Mouse (Mus musculus) liver, postnatal 0 days (tissue): ENCODE data around the gene Arfip1. TPM values are rescaled to one million over a fixed set of nuclear protein-coding genes. Genes with fewer than 3 reads are reported as not detected.

Experiments
- ATAC-seq: fragments of 200-750 bp; cut with Nextera tagmentation; 2 replicates; pipeline ENCODE4 v1.8.0; 2017; ENCODE audit warnings: mild to moderate bottlenecking, moderate library complexity
- DNase-seq: peaks from one replicate; pipeline ENCODE4 v3.0.0-alpha.2; 2016
- H3K27ac ChIP-seq: fragments of 300-500 bp; sonication (generic); 2 replicates; pipeline ENCODE4 v1.5.1; 2014; ENCODE audit warnings: antibody characterized with exemption, moderate library complexity, mild to moderate bottlenecking, low read depth
- H3K27me3 ChIP-seq: fragments of 300-500 bp; sonication (generic); 2 replicates; pipeline ENCODE4 v1.6.1; 2014; ENCODE audit warnings: low read length, control low read depth, mixed read lengths; ENCODE audit not compliant: insufficient read depth
- H3K36me3 ChIP-seq: fragments of 300-500 bp; sonication (generic); replicated peaks from 2 replicates; pipeline ENCODE4 v1.6.1; 2014; ENCODE audit warnings: mild to moderate bottlenecking, control low read depth, low read length, moderate library complexity, mixed read lengths; ENCODE audit not compliant: insufficient read depth
- H3K4me1 ChIP-seq: fragments of 300-500 bp; sonication (generic); 2 replicates; pipeline ENCODE4 v1.6.1; 2014; ENCODE audit warnings: antibody characterized with exemption, mild to moderate bottlenecking, control low read depth; ENCODE audit not compliant: insufficient read depth
- H3K4me2 ChIP-seq: fragments of 300-500 bp; sonication (generic); 2 replicates; pipeline ENCODE4 v1.6.1; 2014; ENCODE audit warnings: low read depth, mild to moderate bottlenecking, low read length, moderate library complexity, mixed read lengths
- H3K4me3 ChIP-seq: fragments of 300-500 bp; sonication (generic); 2 replicates; pipeline ENCODE4 v1.5.1; 2014; ENCODE audit warnings: low read depth, low read length
- H3K9ac ChIP-seq: fragments of 300-500 bp; sonication (generic); replicated peaks from 2 replicates; pipeline ENCODE4 v1.6.1; 2014; ENCODE audit warnings: mild to moderate bottlenecking, moderate library complexity
- H3K9me3 ChIP-seq: fragments of 300-500 bp; sonication (generic); 2 replicates; pipeline ENCODE4 v1.6.1; 2016; ENCODE audit warnings: mild to moderate bottlenecking, control low read depth, low read length, mixed read lengths
- CTCF ChIP-seq: sonication (generic); IDR thresholded peaks from 2 replicates; pipeline ENCODE4 v1.5.1; 2016; ENCODE audit warnings: antibody characterized with exemption, low read depth
- EP300 ChIP-seq: IDR thresholded peaks from 2 replicates; pipeline ENCODE4 v1.6.1; 2016; ENCODE audit warnings: antibody characterized with exemption, low read depth, mild to moderate bottlenecking
- WGBS: fragments of 180-500 bp; shearing (Covaris S2); extraction: QIAGEN DNeasy Blood & Tissue Kit; methylation state at CpG from one replicate; pipeline ENCODE4 v1.1.7; 2014; ENCODE audit not compliant: insufficient replicate concordance; 5-methylcytosine and 5-hydroxymethylcytosine counted together
- polyA plus RNA-seq: library from polyadenylated mRNA; unstranded; fragments of >200 nt; fragmentation: Nextera tagmentation; extraction: Ambion mirVana; gene quantifications from 2 replicates; pipeline ENCODE4 v1.2.1, GENCODE M21; 2015

Gene Arfip1
- polyA plus RNA-seq, 1 experiment from 2014 or later: 15.1 TPM

DNA sequence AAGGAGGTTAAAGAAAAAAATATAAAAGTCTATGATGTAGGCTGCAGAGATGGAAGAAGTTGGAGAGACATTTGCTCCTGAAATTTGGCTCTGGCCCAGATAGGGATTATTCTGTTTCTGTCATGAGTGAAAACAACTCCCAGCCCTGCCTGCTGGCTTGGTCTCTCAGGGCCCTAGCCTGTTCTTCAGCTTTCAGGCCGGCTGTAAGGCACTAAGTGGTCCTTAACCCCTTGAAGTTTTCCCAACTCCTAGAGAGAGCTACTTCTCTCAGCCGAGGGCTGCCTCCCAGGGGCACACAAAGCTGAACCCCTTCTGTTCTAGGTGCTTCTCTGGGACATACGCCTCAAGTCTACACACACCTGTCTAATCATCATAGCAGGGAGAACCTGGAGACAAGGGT is 109.9 kb downstream of the Arfip1 start:
- H3K4me2 ChIP-seq: peak overlapping the region; percentile 83
- no peaks in the 10 kb centered on the region for H3K9me3 ChIP-seq
- TF ChIP-seq EP300 (no peak), CTCF (no peak)
- WGBS: 50% methylated on average over 3 of the region's 3 CpGs
- DNase-seq (no peak), ATAC-seq (no peak)
- H3K27me3 ChIP-seq: 0 out of 2 replicates have a peak, but pooled peaks cover 4% of the 10 kb centered on the region
- H3K9ac ChIP-seq: peak overlapping the region; percentile 57
- H3K4me3 ChIP-seq: peak overlapping the region; percentile 24
- peak overlapping the region; percentile 82 for H3K27ac ChIP-seq
- H3K36me3 ChIP-seq: peaks cover 17% of the 10 kb centered on the region; the same call in 1 of the 2 replicates
- peaks cover 26% of the 10 kb centered on the region for H3K4me1 ChIP-seq

DNA sequence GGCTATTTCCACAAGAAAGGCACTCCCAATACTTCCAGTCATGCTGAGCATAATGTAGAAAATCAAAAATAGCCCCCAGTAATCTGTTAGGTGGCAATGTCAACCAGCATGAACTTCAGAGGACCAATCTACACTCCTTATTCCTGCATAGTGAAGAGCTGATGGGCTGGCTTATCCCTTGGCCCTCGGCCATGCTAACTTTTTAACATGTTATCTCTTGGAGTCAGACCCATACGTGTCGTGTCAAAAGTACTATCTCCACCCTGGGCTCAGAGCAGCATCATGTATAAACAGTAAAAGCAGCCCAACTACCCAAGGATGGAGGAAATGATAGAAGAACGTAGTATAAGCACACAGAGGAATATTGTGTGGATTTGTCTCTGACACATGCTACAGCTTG is 111.3 kb downstream of the Arfip1 start:
- TF ChIP-seq EP300: peak; percentile 99
- no peak for TF ChIP-seq CTCF
- ATAC-seq (peak; percentile 94), DNase-seq (peak; percentile 72)
- WGBS: 55% methylated on average over 4 of the region's 4 CpGs
- Histone ChIP-seq H3K36me3 (peaks cover 17% of the 10 kb centered on the region; the same call in 1 of the 2 replicates), H3K27me3 (no peaks in the 10 kb centered on the region), H3K4me2 (peak overlapping the region; percentile 83), H3K4me3 (peak overlapping the region; percentile 24; the same call in 1 of the 2 replicates), H3K9ac (0 out of 2 replicates have a peak overlapping the region, but pooled peaks have one; percentile 13), H3K27ac (peak overlapping the region; percentile 82), H3K9me3 (no peaks in the 10 kb centered on the region), H3K4me1 (peaks cover 32% of the 10 kb centered on the region)

DNA sequence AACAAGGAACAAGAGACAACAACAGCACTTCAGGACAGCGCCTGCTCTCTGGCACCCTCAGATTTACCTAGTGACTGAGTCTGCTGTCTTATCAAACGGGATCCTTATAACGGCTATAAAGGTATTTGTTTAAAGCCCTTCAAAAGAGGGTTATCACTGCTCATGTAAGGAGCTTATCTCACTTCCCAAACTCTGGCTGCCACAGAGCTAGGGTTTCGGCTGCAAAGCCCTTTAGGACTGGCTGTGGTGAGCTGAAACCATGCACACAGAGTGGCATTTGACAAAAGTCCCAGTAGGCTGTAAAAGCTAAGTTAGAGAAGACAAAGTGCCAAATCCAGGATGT is 114.3 kb downstream of the Arfip1 start:
- peaks cover 24% of the 10 kb centered on the region for H3K4me1 ChIP-seq
- H3K27me3 ChIP-seq: no peaks in the 10 kb centered on the region
- no peak for TF ChIP-seq CTCF
- TF ChIP-seq EP300: peak; percentile 88
- peak overlapping the region; percentile 48 for H3K9ac ChIP-seq
- H3K9me3 ChIP-seq: no peaks in the 10 kb centered on the region
- H3K27ac ChIP-seq: peak overlapping the region; percentile 68; the same call in 1 of the 2 replicates
- H3K4me2 ChIP-seq: peak overlapping the region; percentile 60
- DNase-seq (no peak), ATAC-seq (no peak)
- H3K4me3 ChIP-seq: peak overlapping the region; percentile 21
- 35% methylated on average over 4 of the region's 4 CpGs for WGBS
- peaks cover 28% of the 10 kb centered on the region; the same call in 1 of the 2 replicates for H3K36me3 ChIP-seq

DNA sequence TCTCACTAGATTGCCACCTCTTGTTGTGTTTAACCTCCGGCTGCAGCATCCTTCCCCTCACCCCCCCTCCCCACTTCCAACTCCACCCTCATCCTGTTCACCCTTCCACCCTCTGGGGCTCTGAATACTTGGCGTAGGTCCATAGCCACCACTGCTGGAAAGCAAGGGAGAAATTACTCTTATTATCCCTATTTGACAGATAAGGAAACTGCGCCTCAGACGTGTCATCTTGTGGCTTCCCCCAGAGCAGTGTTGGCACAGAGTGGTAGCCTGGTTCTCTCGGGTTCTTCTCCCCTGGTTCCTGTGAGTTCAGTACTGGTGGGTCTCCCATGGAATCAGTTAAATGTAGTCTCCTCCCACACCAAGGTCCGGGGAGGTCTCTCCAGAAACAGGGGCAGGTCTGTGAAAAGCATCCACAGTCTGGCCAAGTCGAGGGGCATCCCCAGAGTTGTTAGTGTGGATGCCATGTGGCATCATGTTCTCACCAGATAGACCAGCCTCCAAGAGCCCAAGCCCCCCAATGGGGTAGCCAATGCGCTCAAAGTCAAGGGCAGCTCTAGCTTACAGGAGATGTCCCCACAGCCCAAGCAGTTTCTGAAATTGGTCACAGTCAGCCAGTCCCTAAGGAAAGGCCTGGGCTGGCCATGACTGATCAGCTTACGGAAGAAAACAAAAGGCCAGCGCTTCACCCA is 114.9 kb downstream of the Arfip1 start:
- WGBS: 42% methylated on average over 10 of the region's 10 CpGs
- Histone ChIP-seq H3K36me3 (peaks cover 28% of the 10 kb centered on the region; the same call in 1 of the 2 replicates), H3K4me2 (peak overlapping the region; percentile 60), H3K27me3 (no peaks in the 10 kb centered on the region), H3K4me3 (peak overlapping the region; percentile 21), H3K27ac (peak overlapping the region; percentile 68; the same call in 1 of the 2 replicates), H3K4me1 (peaks cover 20% of the 10 kb centered on the region), H3K9me3 (no peaks in the 10 kb centered on the region), H3K9ac (peak overlapping the region; percentile 48)
- no peak for DNase-seq
- TF ChIP-seq EP300 (no peak), CTCF (no peak)
- no peak for ATAC-seq

DNA sequence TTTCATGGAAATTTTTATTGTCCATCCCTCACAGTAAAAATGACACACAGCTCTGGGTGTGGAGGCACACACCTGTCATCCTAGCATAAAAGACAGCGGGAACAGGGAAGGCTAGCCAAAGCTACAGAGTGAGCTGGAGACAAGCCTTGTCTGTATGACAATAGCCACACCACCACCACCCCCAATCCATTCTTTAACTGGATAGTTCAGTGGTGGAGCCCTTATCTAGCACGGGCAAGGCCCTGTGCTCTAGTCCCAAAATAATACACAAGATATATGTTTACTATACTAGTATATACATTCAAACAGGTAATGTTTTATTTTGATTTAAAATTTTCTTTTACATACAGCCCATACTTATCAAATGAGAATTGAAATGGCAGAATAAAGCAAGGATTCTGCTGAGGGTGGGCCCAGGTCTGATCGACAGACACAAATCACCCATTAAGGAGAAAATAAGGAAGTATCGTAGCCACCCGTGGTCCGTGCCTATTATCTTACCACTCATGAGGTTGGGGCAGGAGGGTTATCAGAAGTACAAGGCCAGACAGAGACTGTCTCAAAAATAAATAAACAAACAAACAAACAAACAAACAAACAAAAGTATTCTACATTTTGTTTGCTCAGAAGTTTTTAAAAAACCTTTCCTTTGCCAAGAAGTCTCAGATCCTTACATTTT is 116.5 kb downstream of the Arfip1 start:
- no peak overlapping the region; the same call in 1 of the 2 replicates for H3K4me3 ChIP-seq
- H3K36me3 ChIP-seq: peaks cover 28% of the 10 kb centered on the region; the same call in 1 of the 2 replicates
- H3K4me1 ChIP-seq: peaks cover 33% of the 10 kb centered on the region

DNA sequence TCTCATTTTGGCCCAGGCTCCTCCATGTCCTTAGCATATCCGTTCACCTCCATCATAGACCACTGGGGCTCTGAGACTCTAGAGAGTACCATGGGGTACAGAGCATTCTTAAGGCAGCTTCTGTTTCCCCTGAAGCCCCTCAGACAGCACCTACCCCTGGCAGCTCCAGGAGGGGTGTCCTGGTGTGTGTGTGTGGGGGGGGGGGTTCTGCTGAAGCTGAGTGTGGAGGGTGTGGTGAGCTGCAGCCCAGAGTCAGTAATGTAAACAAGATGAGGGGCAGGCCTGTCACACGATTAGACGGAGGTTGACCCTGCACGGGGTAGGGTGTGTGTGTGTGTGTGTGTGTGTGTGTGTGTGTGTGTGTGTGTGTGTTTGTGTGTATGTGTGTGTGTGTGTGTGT is 120.7 kb downstream of the Arfip1 start:
- DNase-seq: no peak
- ATAC-seq: peak; percentile 60
- 45% methylated on average over 4 of the region's 4 CpGs for WGBS
- H3K27me3 ChIP-seq: no peaks in the 10 kb centered on the region
- H3K4me1 ChIP-seq: peaks cover 35% of the 10 kb centered on the region
- peak overlapping the region; percentile 51 for H3K4me2 ChIP-seq
- H3K9ac ChIP-seq: peak overlapping the region; percentile 49; the same call in 1 of the 2 replicates
- H3K27ac ChIP-seq: peak overlapping the region; percentile 87
- H3K9me3 ChIP-seq: no peaks in the 10 kb centered on the region
- H3K36me3 ChIP-seq: peaks cover 23% of the 10 kb centered on the region
- H3K4me3 ChIP-seq: no peak overlapping the region
- TF ChIP-seq CTCF (no peak), EP300 (no peak)

More for the DNA sequence above, 116.5 kb downstream of the Arfip1 start:
- H3K9ac ChIP-seq: no peak overlapping the region
- DNase-seq (no peak), ATAC-seq (no peak)
- 42% methylated on average over 6 of the region's 6 CpGs for WGBS
- H3K27ac ChIP-seq: no peak overlapping the region; the same call in 1 of the 2 replicates
- TF ChIP-seq CTCF: no peak
- 0 out of 2 replicates have a peak, but pooled peaks have one; percentile 37 for TF ChIP-seq EP300
- no peaks in the 10 kb centered on the region for H3K27me3 ChIP-seq
- no peaks in the 10 kb centered on the region for H3K9me3 ChIP-seq
- peak overlapping the region; percentile 60 for H3K4me2 ChIP-seq
